Mouse (Mus musculus): ENCODE data around the gene Nhlrc3. TPM values are rescaled to one million over a fixed set of nuclear protein-coding genes. Genes with fewer than 3 reads are reported as not detected.

Gene Nhlrc3
- 10.6 and 11.0 TPM in 2 replicates for polyA plus RNA-seq (2016; fragmentation: Nextera tagmentation; extraction: Ambion mirVana)

GRCm38 (mm10) chr3:53463046-53463764 lies at the start of gene Nhlrc3, which contains the start of gene Proser1:
TSS of gene Nhlrc3 (minus strand) at chr3:53463332.
TSS of gene Proser1 (plus strand) at chr3:53463666.
- under 1% methylated on average over 52 of the region's 52 CpGs for WGBS
- H3K4me3 ChIP-seq = peak within 1 kb of the TSS; percentile 95
- DNase-seq (ENCODE audit: low spot score) = peak; percentile 94

GRCm38 (mm10) chr3:53502428-53502827 lies 39.3 kb upstream of the Nhlrc3 start:
- no peaks in the 10 kb centered on the region for H3K36me3 ChIP-seq (replicated peaks)
- no peak overlapping the region for H3K27ac ChIP-seq (replicated peaks)
- H3K4me3 ChIP-seq = no peak overlapping the region
- H3K27me3 ChIP-seq (replicated peaks; ENCODE audit: low read depth, poor library complexity, severe bottlenecking) = no peaks in the 10 kb centered on the region
- WGBS = 76% methylated on average over 6 of the region's 6 CpGs
- peaks cover 7% of the 10 kb centered on the region for H3K4me1 ChIP-seq
- H3K9me3 ChIP-seq = no peaks in the 10 kb centered on the region
- DNase-seq (ENCODE audit: low spot score) = no peak

More at GRCm38 (mm10) chr3:53463046-53463764, at the start of gene Nhlrc3, which contains the start of gene Proser1:
- Histone ChIP-seq H3K27ac (replicated peaks) (peak within 1 kb of the TSS; percentile 96), H3K4me1 (peaks cover 42% of the 10 kb centered on the region), H3K27me3 (replicated peaks; ENCODE audit: low read depth, poor library complexity, severe bottlenecking) (no peaks in the 10 kb centered on the region), H3K36me3 (replicated peaks) (peaks cover 38% of the 10 kb centered on the region), H3K9me3 (no peaks in the 10 kb centered on the region)

- H3K4me3 ChIP-seq = no peak overlapping the region
- 81% methylated on average over 6 of the region's 6 CpGs for WGBS
- peaks cover 9% of the 10 kb centered on the region for H3K4me1 ChIP-seq
- no peaks in the 10 kb centered on the region for H3K27me3 ChIP-seq (replicated peaks; ENCODE audit: low read depth, poor library complexity, severe bottlenecking)
- no peaks in the 10 kb centered on the region for H3K9me3 ChIP-seq
- DNase-seq (ENCODE audit: low spot score) = no peak
- H3K27ac ChIP-seq (replicated peaks) = no peak overlapping the region
- no peaks in the 10 kb centered on the region for H3K36me3 ChIP-seq (replicated peaks)
Measured at GRCm38 (mm10) chr3:53498351-53498905, 35.3 kb upstream of the Nhlrc3 start.

GRCm38 (mm10) chr3:53488353-53488752 lies 25.2 kb upstream of the Nhlrc3 start, which contains the start of gene Stoml3:
TSS of gene Stoml3 (plus strand) at chr3:53488653.
- Histone ChIP-seq H3K9me3 (no peaks in the 10 kb centered on the region), H3K4me3 (no peak within 1 kb of the TSS), H3K27ac (replicated peaks) (no peak within 1 kb of the TSS; the same call in 1 of the 2 replicates), H3K36me3 (replicated peaks) (peaks cover 2% of the 10 kb centered on the region), H3K27me3 (replicated peaks; ENCODE audit: low read depth, poor library complexity, severe bottlenecking) (no peaks in the 10 kb centered on the region), H3K4me1 (peaks cover 17% of the 10 kb centered on the region)
- 74% methylated on average over 6 of the region's 6 CpGs for WGBS
- no peak for DNase-seq (ENCODE audit: low spot score)

- H3K27ac ChIP-seq (replicated peaks) = no peak overlapping the region; the same call in 1 of the 2 replicates
- no peaks in the 10 kb centered on the region for H3K27me3 ChIP-seq (replicated peaks; ENCODE audit: low read depth, poor library complexity, severe bottlenecking)
- no peak for DNase-seq (ENCODE audit: low spot score)
- H3K9me3 ChIP-seq = no peaks in the 10 kb centered on the region
- WGBS = 65% methylated on average over 9 of the region's 9 CpGs
- no peak overlapping the region for H3K4me3 ChIP-seq
- peaks cover 17% of the 10 kb centered on the region for H3K4me1 ChIP-seq
- H3K36me3 ChIP-seq (replicated peaks) = peaks cover 11% of the 10 kb centered on the region
Measured at GRCm38 (mm10) chr3:53486996-53487576, 24.0 kb upstream of the Nhlrc3 start.

GRCm38 (mm10) chr3:53486561-53486960 lies 23.4 kb upstream of the Nhlrc3 start:
- no peak for DNase-seq (ENCODE audit: low spot score)
- Histone ChIP-seq H3K36me3 (replicated peaks) (peaks cover 16% of the 10 kb centered on the region), H3K4me1 (peaks cover 17% of the 10 kb centered on the region), H3K27ac (replicated peaks) (peak overlapping the region; percentile 35), H3K27me3 (replicated peaks; ENCODE audit: low read depth, poor library complexity, severe bottlenecking) (no peaks in the 10 kb centered on the region), H3K9me3 (no peaks in the 10 kb centered on the region), H3K4me3 (no peak overlapping the region)
- WGBS = 74% methylated on average over 10 of the region's 10 CpGs

GRCm38 (mm10) chr3:53483414-53484059 lies 20.4 kb upstream of the Nhlrc3 start:
- WGBS = 87% methylated on average over 8 of the region's 8 CpGs
- no peak overlapping the region for H3K4me3 ChIP-seq
- H3K36me3 ChIP-seq (replicated peaks) = peaks cover 46% of the 10 kb centered on the region
- H3K27me3 ChIP-seq (replicated peaks; ENCODE audit: low read depth, poor library complexity, severe bottlenecking) = no peaks in the 10 kb centered on the region
- no peak overlapping the region for H3K27ac ChIP-seq (replicated peaks)
- H3K4me1 ChIP-seq = peaks cover 17% of the 10 kb centered on the region
- H3K9me3 ChIP-seq = no peaks in the 10 kb centered on the region
- no peak for DNase-seq (ENCODE audit: low spot score)

GRCm38 (mm10) chr3:53478419-53479046 lies 15.4 kb upstream of the Nhlrc3 start:
- no peaks in the 10 kb centered on the region for H3K4me1 ChIP-seq
- H3K27me3 ChIP-seq (replicated peaks; ENCODE audit: low read depth, poor library complexity, severe bottlenecking) = no peaks in the 10 kb centered on the region
- no peak overlapping the region for H3K27ac ChIP-seq (replicated peaks)
- H3K9me3 ChIP-seq = no peaks in the 10 kb centered on the region
- no peak for DNase-seq (ENCODE audit: low spot score)
- WGBS = 97% methylated on average over 30 of the region's 30 CpGs
- peaks cover 94% of the 10 kb centered on the region for H3K36me3 ChIP-seq (replicated peaks)
- no peak overlapping the region for H3K4me3 ChIP-seq

GRCm38 (mm10) chr3:53477468-53477867 lies 14.3 kb upstream of the Nhlrc3 start:
- H3K4me1 ChIP-seq = no peaks in the 10 kb centered on the region
- no peak for DNase-seq (ENCODE audit: low spot score)

GRCm38 (mm10) chr3:53475889-53476288 lies 12.8 kb upstream of the Nhlrc3 start:
- no peaks in the 10 kb centered on the region for H3K4me1 ChIP-seq
- H3K9me3 ChIP-seq = no peaks in the 10 kb centered on the region
- H3K27me3 ChIP-seq (replicated peaks; ENCODE audit: low read depth, poor library complexity, severe bottlenecking) = no peaks in the 10 kb centered on the region
- H3K36me3 ChIP-seq (replicated peaks) = peaks cover 98% of the 10 kb centered on the region
- H3K27ac ChIP-seq (replicated peaks) = no peak overlapping the region
- DNase-seq (ENCODE audit: low spot score) = peak; percentile 45
- 80% methylated on average over 6 of the region's 6 CpGs for WGBS
- no peak overlapping the region for H3K4me3 ChIP-seq

More at GRCm38 (mm10) chr3:53477468-53477867, 14.3 kb upstream of the Nhlrc3 start:
- Histone ChIP-seq H3K36me3 (replicated peaks) (peaks cover 98% of the 10 kb centered on the region), H3K9me3 (no peaks in the 10 kb centered on the region), H3K27me3 (replicated peaks; ENCODE audit: low read depth, poor library complexity, severe bottlenecking) (no peaks in the 10 kb centered on the region), H3K27ac (replicated peaks) (no peak overlapping the region), H3K4me3 (no peak overlapping the region)
- 93% methylated on average over 17 of the region's 17 CpGs for WGBS

- no peaks in the 10 kb centered on the region for H3K9me3 ChIP-seq
- H3K4me1 ChIP-seq = no peaks in the 10 kb centered on the region
- no peak overlapping the region for H3K27ac ChIP-seq (replicated peaks)
- DNase-seq (ENCODE audit: low spot score) = no peak
- no peaks in the 10 kb centered on the region for H3K27me3 ChIP-seq (replicated peaks; ENCODE audit: low read depth, poor library complexity, severe bottlenecking)
- no peak overlapping the region for H3K4me3 ChIP-seq
- WGBS = 84% methylated on average over 4 of the region's 4 CpGs
- H3K36me3 ChIP-seq (replicated peaks) = peaks cover 97% of the 10 kb centered on the region
Measured at GRCm38 (mm10) chr3:53474179-53474578, 11.0 kb upstream of the Nhlrc3 start.

GRCm38 (mm10) chr3:53472061-53472460 lies 8.9 kb upstream of the Nhlrc3 start:
- Histone ChIP-seq H3K9me3 (no peaks in the 10 kb centered on the region), H3K27me3 (replicated peaks; ENCODE audit: low read depth, poor library complexity, severe bottlenecking) (no peaks in the 10 kb centered on the region), H3K36me3 (replicated peaks) (peaks cover 94% of the 10 kb centered on the region), H3K4me1 (peaks cover 7% of the 10 kb centered on the region; the same call in 1 of the 2 replicates), H3K4me3 (no peak overlapping the region), H3K27ac (replicated peaks) (no peak overlapping the region)
- WGBS = 97% methylated on average over 5 of the region's 5 CpGs
- no peak for DNase-seq (ENCODE audit: low spot score)
